Mouse (Mus musculus) heart, embryonic 10.5 days (tissue): ENCODE measurements around the gene Ttl. TPM values are rescaled to one million over a fixed set of nuclear protein-coding genes. Genes with fewer than 3 reads are reported as not detected.

ENCODE experiments used
- DNase-seq: peaks from one replicate; pipeline ENCODE4 v3.0.0-alpha.2; 2017; ENCODE audit warnings: low spot score
- H3K27ac ChIP-seq: fragments of 300-500 bp; sonication (generic); 2 replicates; pipeline ENCODE4 v1.5.1; 2016; ENCODE audit warnings: mild to moderate bottlenecking
- H3K27me3 ChIP-seq: fragments of 300-500 bp; sonication (generic); 2 replicates; pipeline ENCODE4 v1.6.1; 2016; ENCODE audit warnings: mild to moderate bottlenecking; ENCODE audit not compliant: poor library complexity, insufficient read depth, severe bottlenecking
- H3K36me3 ChIP-seq: fragments of 300-500 bp; sonication (generic); 2 replicates; pipeline ENCODE4 v1.6.1; 2016; ENCODE audit warnings: mild to moderate bottlenecking, moderate library complexity
- H3K4me1 ChIP-seq: fragments of 300-500 bp; sonication (generic); 2 replicates; pipeline ENCODE4 v1.6.1; 2016; ENCODE audit warnings: mild to moderate bottlenecking
- H3K4me3 ChIP-seq: fragments of 300-500 bp; sonication (generic); 2 replicates; pipeline ENCODE4 v1.5.1; 2016; ENCODE audit warnings: mild to moderate bottlenecking, moderate library complexity
- H3K9me3 ChIP-seq: fragments of 300-500 bp; sonication (generic); 2 replicates; pipeline ENCODE4 v1.6.1; 2016; ENCODE audit warnings: mild to moderate bottlenecking, moderate library complexity
- WGBS: fragments of 180-500 bp; shearing (Covaris S2); methylation state at CpG from one replicate; pipeline ENCODE4 v1.1.7; 2016; 5-methylcytosine and 5-hydroxymethylcytosine counted together
- polyA plus RNA-seq: library from polyadenylated mRNA; unstranded; fragments of >200 nt; fragmentation: Nextera tagmentation; extraction: Ambion mirVana; gene quantifications from 2 replicates; pipeline ENCODE4 v1.2.1, GENCODE M21; 2016

Gene Ttl
- polyA plus RNA-seq, 1 experiment from 2014 or later, result 12.3 TPM

GRCm38 (mm10) chr2:129056597-129056996 lies 9.1 kb upstream of the Ttl start:
- Histone ChIP-seq H3K27ac (no peak overlapping the region), H3K36me3 (no peaks in the 10 kb centered on the region), H3K9me3 (no peaks in the 10 kb centered on the region; the same call in 1 of the 2 replicates), H3K4me3 (no peak overlapping the region), H3K4me1 (no peaks in the 10 kb centered on the region), H3K27me3 (no peaks in the 10 kb centered on the region)
- DNase-seq, result no peak
- 43% methylated on average over 9 of the region's 9 CpGs for WGBS

GRCm38 (mm10) chr2:129057256-129057655 lies 8.5 kb upstream of the Ttl start:
- Histone ChIP-seq H3K36me3 (no peaks in the 10 kb centered on the region), H3K27me3 (no peaks in the 10 kb centered on the region), H3K9me3 (no peaks in the 10 kb centered on the region; the same call in 1 of the 2 replicates), H3K4me3 (no peak overlapping the region), H3K4me1 (no peaks in the 10 kb centered on the region), H3K27ac (no peak overlapping the region)
- no peak for DNase-seq
- 92% methylated on average over 8 of the region's 8 CpGs for WGBS

- H3K36me3 ChIP-seq, result no peaks in the 10 kb centered on the region
- no peak overlapping the region for H3K4me3 ChIP-seq
- H3K27ac ChIP-seq, result no peak overlapping the region
- H3K4me1 ChIP-seq, result no peaks in the 10 kb centered on the region
- no peak for DNase-seq
- 80% methylated on average over 6 of the region's 6 CpGs for WGBS
- H3K9me3 ChIP-seq, result no peaks in the 10 kb centered on the region; the same call in 1 of the 2 replicates
- H3K27me3 ChIP-seq, result no peaks in the 10 kb centered on the region
Observed at GRCm38 (mm10) chr2:129057920-129058361, 7.8 kb upstream of the Ttl start.

- Histone ChIP-seq H3K9me3 (no peaks in the 10 kb centered on the region), H3K27ac (no peak overlapping the region), H3K4me1 (peaks cover 3% of the 10 kb centered on the region), H3K27me3 (no peaks in the 10 kb centered on the region), H3K4me3 (no peak overlapping the region), H3K36me3 (no peaks in the 10 kb centered on the region)
- no peak for DNase-seq
- 65% methylated on average over 10 of the region's 10 CpGs for WGBS
Observed at GRCm38 (mm10) chr2:129061456-129062059, 4.2 kb upstream of the Ttl start.

GRCm38 (mm10) chr2:129066326-129066725 lies 584 bp downstream of the Ttl start:
- H3K9me3 ChIP-seq, result no peaks in the 10 kb centered on the region
- no peaks in the 10 kb centered on the region for H3K27me3 ChIP-seq
- H3K4me3 ChIP-seq, result peak overlapping the region; percentile 83
- H3K36me3 ChIP-seq, result peaks cover 12% of the 10 kb centered on the region; the same call in 1 of the 2 replicates
- DNase-seq, result peak; percentile 86
- WGBS, result under 1% methylated on average over 20 of the region's 20 CpGs
- peak overlapping the region; percentile 93 for H3K27ac ChIP-seq
- H3K4me1 ChIP-seq, result peaks cover 9% of the 10 kb centered on the region

GRCm38 (mm10) chr2:129070296-129070695 lies 4.6 kb downstream of the Ttl start:
- 82% methylated on average over 3 of the region's 3 CpGs for WGBS
- Histone ChIP-seq H3K4me3 (no peak overlapping the region), H3K4me1 (peaks cover 9% of the 10 kb centered on the region), H3K27ac (no peak overlapping the region), H3K36me3 (peaks cover 12% of the 10 kb centered on the region; the same call in 1 of the 2 replicates), H3K9me3 (no peaks in the 10 kb centered on the region), H3K27me3 (no peaks in the 10 kb centered on the region)
- DNase-seq, result no peak

GRCm38 (mm10) chr2:129078313-129078712 lies 12.6 kb downstream of the Ttl start:
- Histone ChIP-seq H3K4me3 (no peak overlapping the region), H3K9me3 (no peaks in the 10 kb centered on the region), H3K4me1 (no peaks in the 10 kb centered on the region), H3K27me3 (no peaks in the 10 kb centered on the region), H3K36me3 (peaks cover 17% of the 10 kb centered on the region; the same call in 1 of the 2 replicates), H3K27ac (no peak overlapping the region)
- no peak for DNase-seq
- 83% methylated on average over 3 of the region's 3 CpGs for WGBS

- H3K36me3 ChIP-seq, result peaks cover 17% of the 10 kb centered on the region; the same call in 1 of the 2 replicates
- no peak overlapping the region for H3K27ac ChIP-seq
- no peaks in the 10 kb centered on the region for H3K27me3 ChIP-seq
- WGBS, result 75% methylated on average over 2 of the region's 2 CpGs
- DNase-seq, result no peak
- H3K4me3 ChIP-seq, result no peak overlapping the region
- no peaks in the 10 kb centered on the region for H3K9me3 ChIP-seq
- no peaks in the 10 kb centered on the region for H3K4me1 ChIP-seq
Observed at GRCm38 (mm10) chr2:129079194-129079593, 13.5 kb downstream of the Ttl start.

- Histone ChIP-seq H3K27me3 (no peaks in the 10 kb centered on the region), H3K4me1 (no peaks in the 10 kb centered on the region), H3K4me3 (no peak overlapping the region), H3K9me3 (no peaks in the 10 kb centered on the region), H3K36me3 (peaks cover 30% of the 10 kb centered on the region), H3K27ac (no peak overlapping the region)
- WGBS, result 55% methylated on average over 13 of the region's 13 CpGs
- DNase-seq, result no peak
Observed at GRCm38 (mm10) chr2:129081097-129081496, 15.4 kb downstream of the Ttl start.

- Histone ChIP-seq H3K4me3 (no peak overlapping the region), H3K27ac (no peak overlapping the region), H3K4me1 (no peaks in the 10 kb centered on the region), H3K36me3 (peaks cover 35% of the 10 kb centered on the region), H3K9me3 (no peaks in the 10 kb centered on the region), H3K27me3 (no peaks in the 10 kb centered on the region)
- WGBS, result 85% methylated on average over 5 of the region's 5 CpGs
- DNase-seq, result no peak
Observed at GRCm38 (mm10) chr2:129083514-129083913, 17.8 kb downstream of the Ttl start.

- 41% methylated on average over 2 of the region's 2 CpGs for WGBS
- Histone ChIP-seq H3K4me1 (peaks cover 1% of the 10 kb centered on the region; the same call in 1 of the 2 replicates), H3K9me3 (no peaks in the 10 kb centered on the region), H3K27ac (no peak overlapping the region), H3K27me3 (no peaks in the 10 kb centered on the region), H3K4me3 (no peak overlapping the region), H3K36me3 (peaks cover 42% of the 10 kb centered on the region)
- no peak for DNase-seq
Observed at GRCm38 (mm10) chr2:129084959-129085358, 19.2 kb downstream of the Ttl start.

- no peak overlapping the region for H3K27ac ChIP-seq
- peaks cover 6% of the 10 kb centered on the region; the same call in 1 of the 2 replicates for H3K4me1 ChIP-seq
- H3K36me3 ChIP-seq, result peaks cover 48% of the 10 kb centered on the region
- WGBS, result 84% methylated on average over 1 of the region's 1 CpGs
- H3K27me3 ChIP-seq, result no peaks in the 10 kb centered on the region
- no peak for DNase-seq
- no peak overlapping the region for H3K4me3 ChIP-seq
- H3K9me3 ChIP-seq, result no peaks in the 10 kb centered on the region
Observed at GRCm38 (mm10) chr2:129087520-129087919, 21.8 kb downstream of the Ttl start.

- Histone ChIP-seq H3K4me1 (peaks cover 6% of the 10 kb centered on the region; the same call in 1 of the 2 replicates), H3K9me3 (no peaks in the 10 kb centered on the region), H3K36me3 (peaks cover 57% of the 10 kb centered on the region), H3K4me3 (no peak overlapping the region), H3K27me3 (no peaks in the 10 kb centered on the region), H3K27ac (peak overlapping the region; percentile 56)
- WGBS, result 52% methylated on average over 4 of the region's 4 CpGs
- DNase-seq, result no peak
Observed at GRCm38 (mm10) chr2:129090370-129090769, 24.6 kb downstream of the Ttl start.
